Comparison of ENCODE assay signal across 21 mouse cellular contexts in the genomic region with DNA sequence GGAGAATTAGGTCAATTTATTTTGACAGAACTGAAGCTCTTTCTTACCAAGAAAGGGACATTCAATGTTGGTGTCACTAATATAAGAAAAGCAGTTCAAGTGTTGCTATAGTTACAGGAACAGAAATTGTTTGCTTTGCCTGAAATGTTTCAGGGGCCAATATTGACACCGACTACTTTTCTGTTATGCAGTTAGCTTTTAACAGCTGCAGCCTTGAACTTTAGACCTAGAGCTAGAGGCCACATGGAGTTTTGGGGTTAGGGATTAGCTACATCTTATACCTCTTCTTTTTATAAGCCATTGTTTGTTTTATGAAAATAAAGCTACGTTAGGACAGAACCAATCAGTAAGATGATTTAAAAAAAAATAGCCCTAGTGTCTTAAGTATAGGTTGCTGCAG.
DNase-seq lines count a peak whose midpoint lies in the region; ATAC-seq and TF ChIP-seq lines count a peak whose summit lies in the region.
"Had no signal": no experiment of that assay in that cellular context is flagged by ENCODE, and none has a peak within 500 bp of the region (broad histone marks: within the 10 kb centered on the region; RNA-seq: fewer than 3 reads in every experiment).

No protein-coding gene starts in this region.

- H3K27me3 ChIP-seq in forebrain, postnatal 0 days (ENCODE audit: insufficient read depth, low read length), result no peaks in the 10 kb centered on the region
- no peaks in the 10 kb centered on the region for H3K27me3 ChIP-seq in forebrain, embryonic 10.5 days (ENCODE audit: poor library complexity, severe bottlenecking)
- no peaks in the 10 kb centered on the region for H3K27me3 ChIP-seq in liver, adult 2 months (ENCODE audit: control insufficient read depth, insufficient read depth, low read length)
- no peaks in the 10 kb centered on the region for H3K27me3 ChIP-seq in liver, embryonic 15.5 days
- H3K27me3 ChIP-seq: CH12.LX; embryonic facial prominence, embryonic 15.5 days; heart, embryonic 15.5 days; hindbrain, embryonic 13.5 days; Patski had no signal

- no peak overlapping the region for H3K4me2 ChIP-seq in forebrain, postnatal 0 days (ENCODE audit: low read depth)
- no peak overlapping the region for H3K4me2 ChIP-seq in liver, embryonic 15.5 days
- H3K4me2 ChIP-seq: embryonic facial prominence, embryonic 15.5 days; heart, embryonic 11.5 days; heart, embryonic 15.5 days; hindbrain, embryonic 13.5 days had no signal

- ATAC-seq in forebrain, postnatal 0 days, result no peak
- ATAC-seq in liver, embryonic 15.5 days (ENCODE audit: insufficient read depth), result 0 out of 2 replicates have a peak, but pooled peaks have one; percentile 54
- ATAC-seq: activated CD4-positive, CD25-positive, alpha-beta regulatory T cell, adult 4 months; hindbrain, postnatal 0 days; Patski had no signal

- no peak overlapping the region for H3K27ac ChIP-seq in forebrain, postnatal 0 days (ENCODE audit: low read depth, low read length)
- no peak overlapping the region for H3K27ac ChIP-seq in forebrain, embryonic 10.5 days
- no peak overlapping the region for H3K27ac ChIP-seq in liver, adult 2 months (replicated peaks; ENCODE audit: insufficient read depth, low read depth, low read length)
- H3K27ac ChIP-seq in liver, embryonic 15.5 days (replicated peaks), result no peak overlapping the region
- H3K27ac ChIP-seq: embryonic facial prominence, embryonic 15.5 days; heart, adult 2 months; heart, embryonic 15.5 days; hindbrain, embryonic 13.5 days; hindbrain, postnatal 0 days had no signal

- H3K4me1 ChIP-seq in forebrain, postnatal 0 days (ENCODE audit: insufficient read depth), result 0 out of 2 replicates have a peak, but pooled peaks cover 6% of the 10 kb centered on the region
- peaks cover 11% of the 10 kb centered on the region for H3K4me1 ChIP-seq in forebrain, embryonic 10.5 days
- H3K4me1 ChIP-seq in liver, adult 2 months (ENCODE audit: control insufficient read depth, insufficient read depth, low read length), result no peaks in the 10 kb centered on the region
- H3K4me1 ChIP-seq in liver, embryonic 15.5 days (replicated peaks), result no peaks in the 10 kb centered on the region
- H3K4me1 ChIP-seq: embryonic facial prominence, embryonic 15.5 days; heart, embryonic 15.5 days; hindbrain, embryonic 13.5 days had no signal

- TF ChIP-seq CTCF in forebrain, postnatal 0 days (IDR thresholded peaks at IDR 0.05; ENCODE audit: low read depth), result no peak
- no peak for TF ChIP-seq CTCF in liver, adult 2 months (IDR thresholded peaks at IDR 0.05; ENCODE audit: low read depth, low read length)
- TF ChIP-seq CTCF in brain, embryonic 14.5 days (IDR thresholded peaks at IDR 0.05; ENCODE audit: borderline replicate concordance, extremely low read depth, insufficient read depth, insufficient read length), result no peak

- no peak overlapping the region for H3K9ac ChIP-seq in forebrain, postnatal 0 days
- H3K9ac ChIP-seq in liver, adult 2 months (ENCODE audit: low read depth, low read length), result no peak overlapping the region
- H3K9ac ChIP-seq in liver, embryonic 15.5 days, result no peak overlapping the region
- H3K9ac ChIP-seq: embryonic facial prominence, embryonic 15.5 days; heart, embryonic 15.5 days; hindbrain, embryonic 13.5 days had no signal

- 43% methylated on average over 2 of the region's 2 CpGs for WGBS in forebrain, postnatal 0 days
- WGBS in forebrain, embryonic 10.5 days, result 84% methylated on average over 2 of the region's 2 CpGs
- WGBS in liver, adult 2 months, result 18% methylated on average over 2 of the region's 2 CpGs
- WGBS in liver, embryonic 15.5 days (ENCODE audit: insufficient replicate concordance), result 56% methylated on average over 2 of the region's 2 CpGs

- no peaks in the 10 kb centered on the region for H3K36me3 ChIP-seq in forebrain, postnatal 0 days (ENCODE audit: insufficient read depth)
- no peaks in the 10 kb centered on the region for H3K36me3 ChIP-seq in forebrain, embryonic 10.5 days (replicated peaks)
- no peaks in the 10 kb centered on the region for H3K36me3 ChIP-seq in liver, adult 2 months (ENCODE audit: control insufficient read depth, insufficient read depth, low read length)
- H3K36me3 ChIP-seq in liver, embryonic 15.5 days (replicated peaks), result no peaks in the 10 kb centered on the region
- H3K36me3 ChIP-seq: embryonic facial prominence, embryonic 15.5 days; heart, embryonic 15.5 days; hindbrain, embryonic 13.5 days had no signal

- no peaks in the 10 kb centered on the region for H3K9me3 ChIP-seq in forebrain, postnatal 0 days (ENCODE audit: low read length)
- no peaks in the 10 kb centered on the region for H3K9me3 ChIP-seq in forebrain, embryonic 10.5 days
- no peaks in the 10 kb centered on the region for H3K9me3 ChIP-seq in liver, embryonic 15.5 days (replicated peaks)
- H3K9me3 ChIP-seq: embryonic facial prominence, embryonic 15.5 days; heart, embryonic 15.5 days; hindbrain, embryonic 13.5 days had no signal

- no peaks in the 10 kb centered on the region for H3K79me2 ChIP-seq in liver, adult 2 months (ENCODE audit: control insufficient read depth, insufficient read depth, low read length)

- no peak for TF ChIP-seq POLR2A in liver, adult 2 months (IDR thresholded peaks at IDR 0.05; ENCODE audit: extremely low read depth, insufficient read depth, low read length)
- no peak for TF ChIP-seq POLR2A in brain, embryonic 14.5 days (IDR thresholded peaks at IDR 0.05; ENCODE audit: borderline replicate concordance, extremely low read depth, insufficient read depth, insufficient read length, poor library complexity, severe bottlenecking)

- no peak overlapping the region for H3K4me3 ChIP-seq in forebrain, postnatal 0 days (ENCODE audit: low read depth, low read length)
- no peak overlapping the region for H3K4me3 ChIP-seq in forebrain, embryonic 10.5 days
- H3K4me3 ChIP-seq in liver, adult 2 months (ENCODE audit: insufficient read depth, low read depth, low read length), result no peak overlapping the region
- H3K4me3 ChIP-seq in liver, embryonic 15.5 days (replicated peaks), result no peak overlapping the region
- H3K4me3 ChIP-seq: embryonic facial prominence, embryonic 15.5 days; erythroblast, embryonic 14.5 days; heart, adult 2 months; heart, embryonic 15.5 days; hindbrain, embryonic 13.5 days had no signal

- DNase-seq in forebrain, postnatal 0 days, result peak; percentile 2
- DNase-seq in forebrain, embryonic 10.5 days (ENCODE audit: extremely low spot score, low spot score), result no peak
- peak; percentile 80 for DNase-seq in liver, adult 2 months (ENCODE audit: extremely low read depth, low read depth, low spot score)
- DNase-seq in liver, result no peak
- peak; percentile 15 for DNase-seq in brain, embryonic 14.5 days (ENCODE audit: low read depth)
- DNase-seq in urinary bladder, postnatal 10 days (ENCODE audit: low spot score), result no peak
- DNase-seq: adrenal gland, postnatal 14 days; embryo, embryonic 11 days; gastrocnemius, postnatal 10 days; heart, adult 2 months; heart, postnatal 14 days had no signal

Comparison
In these comparisons a context has a peak if more than half of its experiments do, and no peak if none do; other contexts are left out.
1. DNase-seq: peak in forebrain, postnatal 0 days (single experiment), liver, adult 2 months (single experiment) and brain, embryonic 14.5 days (single experiment); none in forebrain, embryonic 10.5 days (single experiment), liver (single experiment) and urinary bladder, postnatal 10 days (single experiment).